Mouse (Mus musculus) CH12.LX (cell line): ENCODE results near the gene Slc34a2. TPM values are rescaled to one million over a fixed set of nuclear protein-coding genes. Genes with fewer than 3 reads are reported as not detected.

Experiments used
- DNase-seq: peaks from one replicate; pipeline ENCODE4 v3.0.0-alpha.2; 2013; ENCODE audit errors: extremely low read depth
- H3K27ac ChIP-seq: 2 replicates; pipeline ENCODE4 v1.5.1; 2012; ENCODE audit warnings: low read depth, mild to moderate bottlenecking, control low read depth, moderate library complexity; ENCODE audit not compliant: insufficient read depth
- H3K27me3 ChIP-seq: replicated peaks from 2 replicates; pipeline ENCODE3; 2012; ENCODE audit warnings: inconsistent platforms
- H3K36me3 ChIP-seq, 2 experiments: replicated peaks in 1 of 2; 2 replicates each; pipeline versions ENCODE3 to v1.6.1; 2012; ENCODE audit warnings: inconsistent platforms in 1 of 2, low read length in 1 of 2, mild to moderate bottlenecking in 1 of 2, mixed read lengths in 1 of 2, moderate library complexity in 1 of 2; ENCODE audit not compliant: control insufficient read depth in 1 of 2, insufficient read depth in 1 of 2
- H3K4me1 ChIP-seq, 2 experiments: 2 replicates each; pipeline ENCODE4 v1.6.1; 2012; ENCODE audit warnings: inconsistent platforms in 1 of 2, moderate library complexity in 1 of 2; ENCODE audit not compliant: insufficient read depth in 2 of 2, control insufficient read depth in 1 of 2
- H3K4me2 ChIP-seq: 2 replicates; pipeline ENCODE4 v1.6.1; 2012; ENCODE audit warnings: low read depth, mild to moderate bottlenecking, control low read depth; ENCODE audit not compliant: poor library complexity, insufficient read depth, severe bottlenecking
- H3K4me3 ChIP-seq, 3 experiments: fragments of 150-350 bp in 1 of 3; sonication (generic) in 1 of 3; replicated peaks in 1 of 3; 2 replicates each; pipeline versions ENCODE3 to v1.5.1; 2011 to 2012; ENCODE audit warnings: low read depth in 2 of 3, low read length in 2 of 3, mild to moderate bottlenecking in 2 of 3, moderate library complexity in 2 of 3, control low read depth in 1 of 3, improper control_type of control experiment in 1 of 3, inconsistent platforms in 1 of 3, mixed read lengths in 1 of 3; ENCODE audit not compliant: poor library complexity in 1 of 3
- H3K79me2 ChIP-seq: replicated peaks from 2 replicates; pipeline ENCODE4 v1.6.1; 2012; ENCODE audit warnings: mild to moderate bottlenecking, moderate library complexity; ENCODE audit not compliant: control insufficient read depth, poor library complexity, insufficient read depth, severe bottlenecking; ENCODE audit errors: extremely low read depth
- H3K9ac ChIP-seq: 2 replicates; pipeline ENCODE4 v1.6.1; 2012; ENCODE audit warnings: low read depth, mild to moderate bottlenecking, control low read depth, moderate library complexity; ENCODE audit not compliant: insufficient read depth
- H3K9me3 ChIP-seq: replicated peaks from 2 replicates; pipeline ENCODE3; 2012; ENCODE audit warnings: low read length, inconsistent platforms, mixed read lengths
- BHLHE40 ChIP-seq: IDR thresholded peaks from 2 replicates; pipeline ENCODE4 v1.6.1; 2011; ENCODE audit warnings: mild to moderate bottlenecking, low read depth, low read length, improper control_type of control experiment
- CHD2 ChIP-seq: IDR thresholded peaks from 2 replicates; pipeline ENCODE4 v1.6.1; 2011; ENCODE audit warnings: low read length, improper control_type of control experiment
- CTCF ChIP-seq, 2 experiments: IDR thresholded peaks in 1 of 2; conservative IDR thresholded peaks in 1 of 2; 2 replicates each; pipeline ENCODE4 v1.5.1; 2011 to 2012; ENCODE audit warnings: low read depth in 2 of 2, low read length in 2 of 2, improper control_type of control experiment in 1 of 2, inconsistent platforms in 1 of 2, mild to moderate bottlenecking in 1 of 2, moderate library complexity in 1 of 2
- EP300 ChIP-seq: IDR thresholded peaks from 2 replicates; pipeline ENCODE4 v1.6.1; 2011; ENCODE audit warnings: low read length, improper control_type of control experiment
- ETS1 ChIP-seq: conservative IDR thresholded peaks from 2 replicates; pipeline ENCODE4 v1.6.1; 2012; ENCODE audit warnings: low read depth, mild to moderate bottlenecking, inconsistent platforms, low read length, improper control_type of control experiment, moderate library complexity
- JUN ChIP-seq: IDR thresholded peaks from 2 replicates; pipeline ENCODE4 v1.6.1; 2011; ENCODE audit warnings: low read depth, mild to moderate bottlenecking, low read length, improper control_type of control experiment, moderate library complexity; ENCODE audit not compliant: insufficient read depth
- JUND ChIP-seq: conservative IDR thresholded peaks from 2 replicates; pipeline ENCODE4 v1.6.1; 2011; ENCODE audit warnings: low read depth, low read length, improper control_type of control experiment
- KAT2A ChIP-seq: IDR thresholded peaks from 2 replicates; pipeline ENCODE4 v1.6.1; 2012; ENCODE audit warnings: low read length, improper control_type of control experiment, inconsistent platforms; ENCODE audit not compliant: insufficient replicate concordance
- MAZ ChIP-seq: IDR thresholded peaks from 2 replicates; pipeline ENCODE4 v1.6.1; 2012; ENCODE audit warnings: low read depth, mild to moderate bottlenecking, inconsistent platforms, low read length, improper control_type of control experiment, moderate library complexity
- MXI1 ChIP-seq: IDR thresholded peaks from 2 replicates; pipeline ENCODE4 v1.6.1; 2011; ENCODE audit warnings: mild to moderate bottlenecking, low read depth, low read length, improper control_type of control experiment
- MYC ChIP-seq: IDR thresholded peaks from 2 replicates; pipeline ENCODE4 v1.6.1; 2011; ENCODE audit warnings: low read depth, mild to moderate bottlenecking, improper control_type of control experiment, low read length
- POLR2A ChIP-seq: IDR thresholded peaks from 2 replicates; pipeline ENCODE4 v1.6.1; 2011; ENCODE audit warnings: low read depth, mild to moderate bottlenecking, improper control_type of control experiment, low read length
- RCOR1 ChIP-seq: conservative IDR thresholded peaks from 2 replicates; pipeline ENCODE4 v1.6.1; 2012; ENCODE audit warnings: low read depth, mild to moderate bottlenecking, inconsistent platforms, low read length, improper control_type of control experiment
- SIN3A ChIP-seq: IDR thresholded peaks from 2 replicates; pipeline ENCODE4 v1.6.1; 2012; ENCODE audit warnings: low read length, improper control_type of control experiment, inconsistent platforms
- SMC3 ChIP-seq: IDR thresholded peaks from 2 replicates; pipeline ENCODE4 v1.6.1; 2011; ENCODE audit warnings: low read depth, low read length, improper control_type of control experiment
- TCF12 ChIP-seq: IDR thresholded peaks from 2 replicates; pipeline ENCODE4 v1.6.1; 2014; ENCODE audit warnings: low read depth, mild to moderate bottlenecking, inconsistent platforms, low read length, improper control_type of control experiment
- USF2 ChIP-seq: conservative IDR thresholded peaks from 2 replicates; pipeline ENCODE4 v1.6.1; 2011; ENCODE audit warnings: low read depth, low read length, improper control_type of control experiment
- ZKSCAN1 ChIP-seq: IDR thresholded peaks from 2 replicates; pipeline ENCODE4 v1.6.1; 2012; ENCODE audit warnings: low read depth, inconsistent platforms, low read length, improper control_type of control experiment, borderline replicate concordance
- dilution Hi-C: fragments of 300-500 bp; cut with MboI; formaldehyde crosslinking; loops from 2 replicates; pipeline ENCODE4 v1.14.3; 2020; ENCODE audit warnings: low sequenced_read_pairs; ENCODE audit not compliant: extremely low pct_unique_long_range_greater_than_20kb, extremely low pct_ligation_motif_present
- in situ Hi-C: fragments of 300-500 bp; cut with MboI; formaldehyde crosslinking; loops from 3 replicates; pipeline ENCODE4 v1.14.3; 2019; ENCODE audit warnings: low sequenced_read_pairs, low pct_ligation_motif_present, low pct_unique_long_range_greater_than_20kb, mixed read lengths
- polyA plus RNA-seq: library from polyadenylated mRNA; unstranded; fragments of >175 nt; gene quantifications from 2 replicates; pipeline ENCODE4 v1.2.1, GENCODE M21; 2012; ENCODE audit warnings: low read depth; ENCODE audit not compliant: insufficient read length
- total RNA-seq, 2 experiments: library from RNA; depleted of rRNA; stranded (reverse); fragments of 300-350 nt in 1 of 2; fragments of >200 nt in 1 of 2; gene quantifications; 2 replicates each; pipeline ENCODE4 v1.2.3; 2012 to 2014

The Slc34a2 gene
- total and polyA plus RNA-seq, 3 experiments = not detected

DNA sequence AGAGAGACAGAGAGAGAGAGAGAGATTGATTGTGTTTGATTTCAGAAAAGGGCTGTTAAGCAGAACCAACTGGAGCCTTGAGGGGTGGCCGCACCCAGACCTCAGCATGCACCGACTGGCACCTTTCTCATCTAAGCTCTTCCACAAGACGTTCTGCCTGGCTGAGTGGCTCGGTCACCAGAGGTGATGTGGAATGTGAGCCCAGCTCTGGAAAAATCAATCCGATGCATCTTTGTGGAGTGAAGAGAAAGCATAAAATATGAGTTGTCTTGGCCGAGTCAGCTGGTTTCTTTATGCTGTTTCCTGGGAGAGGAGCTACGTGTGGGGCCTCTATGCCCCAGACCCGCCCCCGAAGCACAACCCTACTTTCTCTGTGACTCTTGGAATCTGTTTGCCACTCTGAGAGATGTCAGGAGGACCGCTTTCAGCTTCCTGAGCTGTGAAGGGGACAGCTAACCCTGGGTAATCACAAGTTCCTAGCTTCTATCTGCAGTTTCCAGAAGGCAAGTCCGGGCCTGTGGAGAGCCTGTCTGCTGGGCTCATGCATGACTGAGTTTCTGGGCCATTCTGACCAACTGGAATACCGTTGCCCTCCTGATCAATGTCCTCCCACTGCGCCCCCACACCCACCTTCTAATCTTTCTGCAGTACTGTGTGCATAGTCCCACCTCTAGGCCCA is 66.4 kb downstream of the Slc34a2 start:
- no peak overlapping the region for H3K27ac ChIP-seq
- dilution Hi-C loops (no loop called here), in situ Hi-C loops (no loop called here)
- no peak overlapping the region for H3K4me3 ChIP-seq
- no peaks in the 10 kb centered on the region for H3K9me3 ChIP-seq
- TF ChIP-seq MXI1 (no peak), ETS1 (no peak), ZKSCAN1 (no peak), POLR2A (no peak), RCOR1 (no peak), MAZ (no peak), SIN3A (no peak), BHLHE40 (no peak)
- no peaks in the 10 kb centered on the region for H3K79me2 ChIP-seq
- H3K27me3 ChIP-seq = no peaks in the 10 kb centered on the region
- peaks cover 8 to 18% of the 10 kb centered on the region in 2 experiments for H3K4me1 ChIP-seq
- no peaks in the 10 kb centered on the region for H3K36me3 ChIP-seq
- no peak overlapping the region for H3K9ac ChIP-seq
- H3K4me2 ChIP-seq = no peak overlapping the region
- no peak for DNase-seq

DNA sequence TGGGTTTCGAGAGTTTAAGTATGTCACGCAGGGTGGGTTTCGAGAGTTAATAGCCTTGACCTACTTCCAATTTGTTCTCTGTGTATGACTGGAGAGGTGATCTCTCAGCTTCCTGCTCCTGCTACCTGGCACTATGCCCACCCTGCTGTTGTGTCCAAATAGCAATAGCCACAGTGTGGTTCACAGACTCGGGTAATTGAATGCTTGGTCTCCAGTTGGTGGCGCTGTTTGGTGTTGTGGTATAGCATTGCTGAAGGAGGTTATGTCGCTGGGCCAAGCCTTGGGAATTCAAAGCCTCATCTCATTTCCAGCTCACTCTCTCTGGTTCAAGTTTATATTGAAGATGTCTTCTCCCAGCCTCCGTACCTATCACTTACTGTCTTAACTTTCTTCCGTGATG is 67.8 kb downstream of the Slc34a2 start:
- Histone ChIP-seq H3K27ac (no peak overlapping the region), H3K79me2 (no peaks in the 10 kb centered on the region), H3K9me3 (no peaks in the 10 kb centered on the region), H3K9ac (no peak overlapping the region), H3K4me2 (no peak overlapping the region), H3K36me3 (no peaks in the 10 kb centered on the region), H3K27me3 (no peaks in the 10 kb centered on the region), H3K4me1 (peaks cover 8 to 26% of the 10 kb centered on the region in 2 experiments), H3K4me3 (no peak overlapping the region)
- dilution Hi-C loops (no loop called here), in situ Hi-C loops (no loop called here)
- TF ChIP-seq USF2 (no peak), CTCF (conservative IDR thresholded peaks at IDR 0.05 in 1 of 2, IDR thresholded peaks at IDR 0.05 in 1 of 2; ENCODE audit: low read depth in 2 of 2, low read length in 2 of 2) (peak in 1 of 2 experiments; percentile 27; a peak in 2 of 4 replicates), SIN3A (no peak), BHLHE40 (no peak)
- no peak for DNase-seq

DNA sequence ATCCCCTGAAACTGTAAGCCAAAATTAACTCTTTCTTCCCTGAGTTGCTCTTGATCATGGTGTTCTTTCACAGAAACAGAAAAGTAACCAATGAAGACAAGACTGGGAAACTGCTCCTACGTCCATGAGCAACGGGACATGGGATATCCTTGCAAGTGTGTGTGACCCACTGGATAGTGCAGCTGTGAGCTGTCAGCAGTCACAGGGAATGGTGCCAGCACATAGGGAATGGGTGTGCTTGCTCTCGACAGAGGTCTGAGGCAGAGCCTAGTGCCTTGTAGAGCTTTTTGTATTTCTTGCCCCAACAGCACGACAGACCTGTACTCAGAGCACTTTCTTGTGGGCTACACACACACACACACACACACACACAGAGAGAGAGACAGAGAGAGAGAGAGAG is 68.2 kb downstream of the Slc34a2 start:
- H3K4me1 ChIP-seq = peaks cover 8 to 26% of the 10 kb centered on the region in 2 experiments
- no peaks in the 10 kb centered on the region for H3K9me3 ChIP-seq
- H3K4me3 ChIP-seq = no peak overlapping the region
- in situ Hi-C loops (no loop called here), dilution Hi-C loops (no loop called here)
- H3K36me3 ChIP-seq = no peaks in the 10 kb centered on the region
- H3K27me3 ChIP-seq = no peaks in the 10 kb centered on the region
- no peak overlapping the region for H3K4me2 ChIP-seq
- DNase-seq = no peak
- TF ChIP-seq EP300 (no peak), SMC3 (no peak), USF2 (no peak), CTCF (conservative IDR thresholded peaks at IDR 0.05 in 1 of 2, IDR thresholded peaks at IDR 0.05 in 1 of 2; ENCODE audit: low read depth in 2 of 2, low read length in 2 of 2) (no peak), JUN (no peak), TCF12 (no peak), CHD2 (no peak), MYC (no peak), KAT2A (no peak), JUND (no peak), ETS1 (no peak)
- TF ChIP-seq, all 38 proteins: peak for 0
- H3K27ac ChIP-seq = no peak overlapping the region
- no peaks in the 10 kb centered on the region for H3K79me2 ChIP-seq
- no peak overlapping the region for H3K9ac ChIP-seq
